Mouse (Mus musculus) kidney, adult 2 months (tissue): ENCODE measurements at regions not wholly inside any gene's neighbourhood (a gene's known extent, or its start where the extent isn't known, plus 50 kb on each side); places are given as distances from the start of the nearest gene placed in this dataset.

Experiments
- DNase-seq: peaks from one replicate; pipeline ENCODE4 v3.0.0; 2021
- H3K27ac ChIP-seq: fragments of 200-500 bp; 2 replicates; pipeline ENCODE4 v1.5.1; 2012; ENCODE audit warnings: low read depth, low read length, control low read depth, inconsistent platforms; ENCODE audit not compliant: insufficient read depth
- H3K27me3 ChIP-seq: fragments of 200-500 bp; replicated peaks from 2 replicates; pipeline ENCODE4 v1.6.1; 2012; ENCODE audit warnings: mild to moderate bottlenecking, moderate library complexity, low read length, inconsistent platforms; ENCODE audit not compliant: control insufficient read depth, insufficient read depth
- H3K36me3 ChIP-seq: fragments of 200-500 bp; 2 replicates; pipeline ENCODE4 v1.6.1; 2012; ENCODE audit warnings: mild to moderate bottlenecking, moderate library complexity, low read length, inconsistent platforms; ENCODE audit not compliant: control insufficient read depth, insufficient read depth
- H3K4me1 ChIP-seq: fragments of 200-500 bp; 2 replicates; pipeline ENCODE4 v1.6.1; 2011; ENCODE audit warnings: low read length; ENCODE audit not compliant: control insufficient read depth, insufficient read depth
- H3K4me3 ChIP-seq: fragments of 200-500 bp; 2 replicates; pipeline ENCODE4 v1.5.1; 2011; ENCODE audit warnings: mild to moderate bottlenecking, low read depth, low read length, control low read depth; ENCODE audit not compliant: insufficient read depth
- CTCF ChIP-seq: fragments of 200-500 bp; conservative IDR thresholded peaks from 2 replicates; pipeline ENCODE4 v1.5.1; 2011; ENCODE audit warnings: low read depth, mild to moderate bottlenecking, control low read depth, low read length, moderate library complexity, mixed read lengths; ENCODE audit not compliant: insufficient read depth, insufficient read length
- POLR2A ChIP-seq: fragments of 200-500 bp; IDR thresholded peaks from one replicate; pipeline ENCODE4 v1.6.1; 2011; ENCODE audit warnings: low read depth, low read length, control low read depth
- WGBS: fragments of 180-500 bp; shearing (Covaris S2); methylation state at CpG from one replicate; pipeline ENCODE4 v1.1.7; 2018; 5-methylcytosine and 5-hydroxymethylcytosine counted together

DNA sequence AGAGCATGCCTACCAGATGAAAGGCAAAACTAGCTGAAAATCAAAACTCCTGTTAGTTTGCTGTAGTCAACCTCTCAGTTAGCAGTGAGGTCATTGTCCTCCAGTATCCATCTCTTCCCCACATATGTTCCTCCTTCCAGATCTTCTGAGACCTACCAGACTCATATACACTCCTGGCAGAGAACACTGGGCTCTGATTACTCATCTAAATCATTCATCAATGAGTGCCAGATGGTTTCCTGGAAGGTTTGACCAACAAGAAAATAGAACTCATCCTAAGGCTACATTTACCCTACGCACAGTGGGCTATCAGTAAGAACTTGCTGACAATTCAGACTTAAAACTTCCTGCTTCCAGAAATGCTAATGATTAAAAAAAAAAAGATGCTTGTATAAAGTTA, 260.8 kb downstream of the Dkk2 start:
- WGBS = 82% methylated on average over 1 of the region's 1 CpGs
- no peak for DNase-seq
- TF ChIP-seq CTCF = no peak
- no peak for TF ChIP-seq POLR2A
- Histone ChIP-seq H3K27me3 (no peaks in the 10 kb centered on the region), H3K27ac (no peak overlapping the region), H3K4me1 (no peaks in the 10 kb centered on the region), H3K4me3 (no peak overlapping the region), H3K36me3 (no peaks in the 10 kb centered on the region)

DNA sequence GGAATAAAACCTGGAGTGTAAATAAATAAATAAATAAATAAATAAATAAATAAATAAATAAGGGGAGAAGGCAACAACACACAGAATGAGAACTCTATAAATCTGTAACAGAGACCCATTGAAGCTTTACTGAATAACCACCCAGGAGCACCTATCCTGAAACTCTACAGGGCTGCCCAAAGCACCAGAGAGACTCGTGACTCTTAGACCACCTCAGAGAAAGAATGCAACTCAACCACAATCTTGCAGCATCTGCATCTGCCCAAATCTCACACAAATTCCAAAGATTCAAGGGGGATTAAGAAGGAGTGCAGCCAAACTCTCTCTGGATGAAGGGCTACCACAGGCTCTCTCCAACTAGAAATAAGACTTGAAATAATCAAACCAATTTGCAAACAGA, 264.5 kb downstream of the Dkk2 start:
- no peak for TF ChIP-seq CTCF
- no peak for TF ChIP-seq POLR2A
- Histone ChIP-seq H3K4me1 (no peaks in the 10 kb centered on the region), H3K36me3 (no peaks in the 10 kb centered on the region), H3K4me3 (no peak overlapping the region), H3K27me3 (no peaks in the 10 kb centered on the region), H3K27ac (no peak overlapping the region)
- WGBS = 63% methylated on average over 1 of the region's 1 CpGs
- DNase-seq = no peak

DNA sequence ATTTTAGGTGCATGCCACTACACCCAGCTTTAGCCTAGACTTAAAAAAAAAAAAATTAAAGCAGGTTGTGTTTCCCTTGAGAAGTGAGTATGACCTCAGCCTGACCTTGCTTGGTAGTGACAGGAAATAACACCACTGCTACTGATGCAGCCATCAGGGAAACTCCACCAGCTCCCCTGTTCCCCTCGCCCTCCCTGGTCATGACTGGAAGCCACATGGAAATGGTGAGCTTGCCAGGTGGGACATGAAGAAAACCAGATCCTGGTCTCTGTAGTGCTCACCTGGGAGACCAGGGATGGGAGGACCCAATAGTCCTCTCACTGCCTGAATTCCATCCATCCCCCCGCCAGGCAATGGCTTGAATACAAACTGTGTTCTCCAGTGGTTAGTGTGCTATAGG, 268.1 kb downstream of the Dkk2 start:
- Histone ChIP-seq H3K27ac (no peak overlapping the region), H3K27me3 (no peaks in the 10 kb centered on the region), H3K4me3 (no peak overlapping the region), H3K4me1 (no peaks in the 10 kb centered on the region), H3K36me3 (no peaks in the 10 kb centered on the region)
- no peak for DNase-seq
- 82% methylated on average over 2 of the region's 2 CpGs for WGBS
- no peak for TF ChIP-seq POLR2A
- TF ChIP-seq CTCF = no peak

DNA sequence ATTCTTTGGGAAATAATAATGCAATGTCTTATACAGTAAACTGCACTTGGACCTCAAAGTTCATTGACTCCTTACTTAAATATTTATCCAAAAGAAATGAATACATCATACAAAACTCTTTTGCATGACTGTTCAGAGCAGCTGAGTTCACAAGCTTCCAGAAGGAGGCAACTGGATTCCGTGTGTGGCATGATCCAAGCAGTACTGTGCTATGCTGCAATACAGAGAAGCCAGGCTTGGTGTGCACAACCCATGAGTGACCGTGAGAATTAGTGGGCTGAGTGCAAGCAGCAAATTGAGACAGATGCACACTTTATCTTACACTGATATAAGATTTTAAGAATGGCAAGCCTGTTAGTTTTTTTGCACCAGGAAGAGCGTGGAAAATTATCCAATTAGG, 270.0 kb upstream of the Gimd1 start:
- Histone ChIP-seq H3K27ac (no peak overlapping the region), H3K36me3 (no peaks in the 10 kb centered on the region), H3K4me1 (no peaks in the 10 kb centered on the region), H3K4me3 (no peak overlapping the region), H3K27me3 (no peaks in the 10 kb centered on the region)
- TF ChIP-seq CTCF (no peak), POLR2A (no peak)
- 81% methylated on average over 3 of the region's 3 CpGs for WGBS
- no peak for DNase-seq

DNA sequence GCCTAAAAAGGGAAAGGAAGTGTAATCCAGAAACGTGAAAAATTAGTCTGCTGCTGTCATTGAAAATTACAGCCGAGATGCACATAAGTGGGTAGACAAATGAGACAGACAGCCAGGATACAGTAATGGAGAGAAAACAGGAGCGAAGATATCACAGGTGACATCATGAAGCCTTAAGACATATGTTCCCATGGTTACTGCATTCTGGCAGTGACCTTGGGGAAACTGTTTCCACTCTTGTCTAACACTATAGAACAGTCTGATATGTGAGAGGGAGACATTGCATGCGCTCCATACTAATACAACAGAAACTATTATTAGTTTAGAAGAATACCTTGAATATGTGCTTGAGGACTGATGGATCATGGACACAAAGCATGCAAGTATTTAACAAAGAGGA, 254.0 kb upstream of the Gimd1 start:
- no peaks in the 10 kb centered on the region for H3K36me3 ChIP-seq
- WGBS = 69% methylated on average over 4 of the region's 4 CpGs
- no peaks in the 10 kb centered on the region for H3K27me3 ChIP-seq
- no peaks in the 10 kb centered on the region for H3K4me1 ChIP-seq
- no peak overlapping the region for H3K27ac ChIP-seq
- TF ChIP-seq CTCF (no peak), POLR2A (no peak)
- DNase-seq = no peak
- H3K4me3 ChIP-seq = no peak overlapping the region

DNA sequence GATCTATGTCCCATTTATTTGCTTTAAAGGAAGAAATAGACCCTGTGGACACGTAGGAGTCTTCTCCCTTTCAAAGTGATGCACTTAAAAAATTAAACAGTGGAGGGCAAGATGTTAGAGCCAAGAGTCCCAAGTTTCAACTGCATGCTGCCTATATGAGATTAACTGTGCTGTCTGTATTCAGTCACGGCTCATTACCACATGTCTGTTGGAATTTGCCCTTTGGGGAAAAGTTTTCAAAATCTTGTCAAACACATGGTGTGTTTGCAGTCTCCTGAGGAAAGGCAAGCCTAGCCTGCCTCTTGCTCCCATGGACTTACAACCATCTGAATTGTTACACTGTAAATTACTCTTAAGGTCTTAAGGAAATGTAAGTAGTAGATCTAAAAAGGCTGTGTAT, 211.9 kb upstream of the Gimd1 start:
- Histone ChIP-seq H3K27me3 (no peaks in the 10 kb centered on the region), H3K4me1 (no peaks in the 10 kb centered on the region), H3K27ac (no peak overlapping the region), H3K4me3 (no peak overlapping the region), H3K36me3 (no peaks in the 10 kb centered on the region)
- WGBS = 22% methylated on average over 2 of the region's 2 CpGs
- no peak for TF ChIP-seq CTCF
- TF ChIP-seq POLR2A = no peak
- peak; percentile 8 for DNase-seq

DNA sequence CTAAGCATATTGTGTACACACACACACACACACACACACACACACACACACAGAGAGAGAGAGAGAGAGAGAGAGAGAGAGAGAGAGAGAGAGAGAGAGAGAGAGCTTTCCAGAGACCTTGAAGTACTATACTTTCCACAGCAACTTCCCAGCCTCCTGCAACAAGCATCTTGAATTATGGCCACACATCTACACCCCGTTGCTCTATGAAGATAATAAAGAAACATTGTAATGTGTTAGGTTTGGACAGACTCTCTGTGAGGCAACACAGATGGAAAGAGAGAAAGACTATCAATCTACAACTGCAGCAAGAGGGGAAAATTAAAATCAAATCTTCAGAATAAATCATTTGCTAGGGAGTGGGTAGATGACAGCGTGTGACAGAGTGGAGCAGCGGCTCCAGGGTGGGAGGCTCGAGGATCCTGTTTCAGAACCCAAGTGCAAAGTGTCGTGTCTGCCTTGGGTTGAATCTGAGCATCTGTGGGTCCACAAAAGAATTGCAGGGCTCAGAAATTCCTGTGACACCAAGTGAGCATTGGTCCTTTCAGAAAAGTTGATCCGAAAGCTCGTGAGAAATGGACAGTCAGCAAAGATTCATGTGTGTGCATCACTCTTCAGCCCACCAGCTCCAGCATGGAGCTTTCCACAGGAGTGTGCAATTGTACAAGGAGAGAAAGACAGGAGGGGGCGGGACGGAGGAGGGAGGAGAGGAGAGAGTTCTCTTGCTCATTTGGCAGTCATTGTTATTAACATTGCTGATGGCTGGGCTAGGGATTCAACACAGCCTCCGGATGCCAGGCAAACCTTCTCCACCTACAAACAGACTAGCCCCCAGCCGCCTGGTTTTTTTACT, 203.6 kb upstream of the Gimd1 start:
- TF ChIP-seq CTCF (no peak), POLR2A (no peak)
- WGBS = 23% methylated on average over 11 of the region's 11 CpGs
- no peaks in the 10 kb centered on the region for H3K4me1 ChIP-seq
- DNase-seq = no peak
- H3K27ac ChIP-seq = no peak overlapping the region
- H3K27me3 ChIP-seq = no peaks in the 10 kb centered on the region
- H3K36me3 ChIP-seq = no peaks in the 10 kb centered on the region
- H3K4me3 ChIP-seq = no peak overlapping the region
